Mouse (Mus musculus): ENCODE results near the gene Pdgfra.

DNA sequence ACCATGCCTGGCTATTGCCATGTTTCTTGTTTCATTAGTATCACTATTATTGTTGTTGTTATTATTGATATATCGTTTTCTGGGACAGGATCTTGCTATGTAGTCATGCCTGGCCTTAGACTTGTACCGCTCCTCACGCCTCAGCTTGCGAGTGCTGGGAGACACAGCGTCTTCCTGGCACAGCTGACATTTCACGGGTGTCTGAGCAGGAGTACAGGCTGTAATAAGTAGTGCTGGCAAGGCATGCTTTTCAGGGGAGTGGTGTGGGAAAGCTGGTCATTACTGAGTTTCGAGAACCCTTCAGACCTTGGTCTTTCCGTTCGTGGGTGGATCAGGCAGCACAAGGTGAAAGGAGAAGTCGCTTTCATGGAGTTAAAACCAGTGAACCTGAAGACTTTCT is 19.8 kb downstream of the Pdgfra start:
- no peak for TF ChIP-seq CTCF (IDR thresholded peaks at IDR 0.05; ENCODE audit: low read depth)
- no peak for TF ChIP-seq EP300 (optimal IDR thresholded peaks at IDR 0.05)
